Mouse (Mus musculus): ENCODE results near the gene Trim25.

Gene Trim25

DNA sequence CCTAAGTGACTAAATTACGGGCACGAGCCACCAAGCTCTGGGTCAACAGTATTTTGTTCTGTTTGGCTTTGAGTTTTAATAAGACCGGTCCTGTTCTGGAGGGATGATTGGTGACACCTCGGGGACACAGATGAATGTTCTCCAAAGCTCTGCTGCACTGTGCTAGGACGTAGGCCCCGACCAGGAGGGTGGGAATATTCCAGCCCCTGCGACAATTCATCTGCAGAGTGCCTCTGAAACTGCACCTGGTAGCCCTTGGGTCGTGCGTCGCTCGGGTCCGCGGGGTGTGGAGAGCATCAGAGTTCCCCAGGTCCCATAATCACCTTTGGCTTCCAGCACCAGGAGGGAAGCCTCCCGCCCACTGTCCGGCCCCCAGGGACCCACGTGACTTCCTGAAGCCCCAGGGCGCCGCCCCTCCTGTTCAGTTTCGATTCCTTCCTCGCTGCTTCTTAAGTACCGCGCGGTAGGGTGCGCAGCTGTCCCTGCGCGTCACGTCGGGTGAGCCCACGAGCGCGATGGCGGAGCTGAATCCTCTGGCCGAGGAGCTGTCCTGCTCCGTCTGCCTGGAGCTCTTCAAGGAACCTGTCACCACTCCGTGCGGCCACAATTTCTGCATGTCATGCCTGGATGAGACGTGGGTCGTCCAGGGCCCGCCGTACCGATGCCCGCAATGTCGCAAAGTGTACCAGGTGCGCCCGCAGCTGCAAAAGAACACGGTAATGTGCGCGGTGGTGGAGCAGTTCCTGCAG is at the start of gene Trim25:
Trim25 (plus strand) TSS at position 403 of the 749 bp plus-strand sequence.
- DNase-seq = no peak

DNA sequence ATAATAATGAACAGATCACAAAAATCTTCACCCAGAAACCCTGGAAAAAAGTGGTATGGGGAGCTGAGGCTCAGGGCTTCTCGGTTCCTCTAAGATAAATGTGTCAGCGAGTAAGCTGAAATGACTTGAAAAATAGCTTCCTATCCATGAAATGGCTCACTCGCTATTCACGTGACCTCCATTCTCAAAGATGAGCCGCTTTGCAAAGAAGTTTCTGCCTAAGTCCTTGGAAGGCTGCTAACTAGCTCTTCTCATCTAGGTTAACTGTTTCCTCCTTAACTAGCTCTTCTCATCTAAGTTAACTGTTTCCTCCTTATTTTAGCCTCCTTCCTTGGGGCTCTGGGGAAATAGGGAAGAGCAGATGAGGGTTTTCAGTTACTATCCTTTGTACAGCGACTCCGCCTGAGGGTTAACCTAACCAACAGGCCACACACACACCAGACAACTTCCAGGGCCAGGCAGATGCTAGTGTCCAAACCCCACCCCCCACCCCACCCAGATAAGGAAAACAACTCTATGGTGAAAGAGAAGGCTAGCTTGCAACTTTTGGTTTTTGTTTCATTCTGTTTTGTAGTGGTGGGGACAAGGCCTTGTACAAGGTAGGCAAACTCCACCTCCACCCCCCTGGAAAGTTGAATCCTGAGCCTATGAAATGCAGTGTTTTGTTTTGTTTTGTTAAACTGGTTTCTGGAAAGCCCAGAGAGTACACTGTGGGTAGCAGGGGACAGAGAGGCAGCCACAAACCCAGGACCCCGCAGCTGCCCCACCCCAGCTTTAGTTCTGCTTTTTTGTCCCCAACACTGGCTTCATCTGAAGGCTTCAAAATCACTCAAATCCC is 49.2 kb upstream of the Trim25 start:
- no peak for DNase-seq

DNA sequence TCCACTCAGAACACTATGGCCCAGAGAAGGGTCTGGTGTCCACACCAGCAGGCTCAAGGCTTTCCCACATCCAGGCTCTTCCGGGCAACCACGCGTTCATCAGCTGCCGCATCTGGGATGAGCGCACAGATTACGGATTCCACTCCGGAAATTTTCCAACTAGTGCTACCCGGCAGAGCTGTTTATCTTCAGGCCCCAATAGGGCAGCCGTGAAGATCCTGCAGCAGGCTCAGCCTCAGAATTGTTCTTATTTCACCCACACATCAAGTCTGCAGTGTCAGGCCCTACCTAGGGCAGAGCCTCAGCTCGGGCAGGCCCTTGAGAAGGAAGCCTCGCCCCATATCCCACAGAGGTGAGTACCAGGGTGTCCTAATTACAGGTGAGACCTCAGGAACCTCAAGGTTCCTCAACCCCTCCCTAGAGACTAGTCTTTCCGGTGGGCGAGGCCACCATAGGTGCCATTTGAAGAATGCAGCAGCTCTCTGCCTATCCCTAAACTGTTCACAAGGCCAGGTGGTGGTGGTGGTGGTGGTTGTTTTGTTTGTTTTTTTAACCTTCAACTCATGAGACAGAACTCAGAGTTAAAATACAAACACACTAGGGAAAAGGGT is 48.4 kb upstream of the Trim25 start:
- no peak for DNase-seq

DNA sequence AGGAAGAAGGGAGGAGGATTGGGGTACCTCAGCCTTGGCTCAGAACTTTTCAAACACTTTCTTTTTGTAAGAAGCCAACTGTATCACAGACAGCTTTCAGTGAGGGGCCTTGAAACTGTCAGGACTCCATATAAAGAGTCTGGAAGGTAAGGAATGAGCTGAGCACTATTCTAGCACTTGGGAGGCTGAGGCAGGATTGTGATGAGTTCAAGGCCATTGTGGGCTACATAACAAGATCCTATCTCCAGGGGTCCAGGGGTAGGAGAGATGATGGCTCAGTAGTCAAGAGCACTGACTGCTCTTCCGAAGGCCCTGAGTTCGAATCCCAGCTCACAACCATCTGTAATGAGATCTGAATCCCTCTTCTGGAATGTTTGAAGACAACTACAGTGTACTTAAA is 47.6 kb upstream of the Trim25 start:
- DNase-seq = no peak

DNA sequence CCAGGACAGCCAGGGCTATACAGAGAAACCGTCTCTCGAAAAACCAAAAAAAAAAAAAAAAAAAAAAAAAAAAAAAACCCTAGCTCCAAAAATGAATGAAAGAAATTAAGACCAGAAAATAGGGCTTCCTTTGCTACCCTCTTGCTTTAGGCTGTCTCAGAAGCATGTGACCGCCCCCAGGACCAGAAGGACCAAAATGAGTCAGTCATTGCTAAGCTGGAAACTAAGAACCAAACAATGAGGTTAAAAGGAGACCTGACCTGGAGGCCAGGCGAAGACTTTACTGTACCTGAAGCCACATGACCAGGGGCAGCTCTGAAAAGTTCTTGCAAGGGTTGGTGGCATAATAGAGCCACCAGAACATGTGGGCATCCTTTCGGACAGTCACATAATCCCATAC is 47.1 kb upstream of the Trim25 start:
- DNase-seq = no peak

DNA sequence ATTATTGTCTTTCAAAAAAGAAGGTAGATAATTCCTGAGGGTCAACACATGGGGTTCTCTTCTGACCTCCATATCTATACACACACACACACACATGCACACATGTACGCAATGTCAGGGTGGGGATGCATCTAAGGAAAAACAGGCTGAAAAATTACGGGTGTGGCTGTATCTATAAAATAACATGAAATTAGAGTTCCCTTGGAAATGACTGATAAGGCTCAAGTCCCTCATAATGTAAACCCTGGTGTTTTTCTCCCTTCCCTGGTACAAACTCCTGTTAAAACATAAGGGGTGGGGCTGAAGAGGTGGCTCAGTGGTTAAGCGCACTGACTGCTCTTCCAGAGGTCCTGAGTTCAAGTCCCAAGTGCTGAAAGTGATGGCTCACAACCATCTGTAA is 45.6 kb upstream of the Trim25 start:
- DNase-seq = no peak

DNA sequence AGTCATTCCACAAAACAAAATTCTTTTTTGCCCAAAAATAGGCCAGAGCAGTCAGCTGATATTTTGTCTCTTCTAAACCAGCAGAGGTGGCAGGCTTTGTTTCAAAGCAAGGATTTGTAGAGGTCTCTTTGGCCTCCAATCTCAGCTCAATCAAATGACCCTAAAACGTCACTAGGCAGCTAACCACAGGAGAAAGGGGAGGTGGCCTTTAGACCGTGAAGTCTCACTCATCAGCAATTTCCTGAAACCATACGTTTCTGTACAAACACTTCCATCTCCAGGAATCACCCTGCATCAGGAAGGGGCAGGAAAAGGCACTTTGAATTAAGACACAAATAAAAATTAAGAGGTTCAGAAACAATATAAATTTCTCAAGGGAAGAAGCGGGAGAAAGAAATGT is 44.4 kb upstream of the Trim25 start:
- no peak for DNase-seq

DNA sequence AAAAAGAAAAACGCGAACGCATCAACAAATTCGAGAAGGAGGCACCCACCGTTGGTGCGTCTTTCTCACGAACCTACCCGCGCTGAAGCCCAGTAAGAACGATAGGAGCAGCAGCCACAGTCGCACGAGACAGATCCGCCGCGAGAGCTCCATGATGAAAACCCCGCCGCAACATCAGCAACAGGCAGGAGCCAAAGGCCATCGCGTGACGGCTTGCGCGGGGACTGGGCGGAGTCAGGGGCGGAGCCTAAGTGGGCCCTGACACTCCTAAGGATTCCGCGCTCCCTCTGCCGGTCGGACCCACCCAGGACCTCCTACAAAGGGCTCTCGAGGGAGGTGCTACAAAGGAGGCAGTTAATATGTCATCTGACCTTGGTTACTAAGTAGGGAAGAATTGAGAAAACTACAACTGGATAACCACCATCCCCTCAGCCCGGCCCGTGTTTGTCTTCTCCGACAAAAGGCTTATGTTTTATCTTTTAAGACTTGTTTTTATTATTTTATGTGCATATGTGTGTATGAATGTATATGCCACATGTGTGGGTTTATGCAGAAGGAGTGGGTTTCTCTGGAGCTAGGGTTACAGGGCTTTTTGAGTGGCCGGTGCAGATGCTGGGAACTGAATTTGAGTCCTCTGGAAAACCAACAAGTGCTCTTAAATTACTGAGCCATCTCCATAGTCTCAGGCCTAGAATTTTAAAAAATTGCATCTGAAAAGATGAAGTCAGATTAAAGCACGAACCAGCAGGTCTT is 43.8 kb upstream of the Trim25 start, which contains the start of gene Scpep1:
Scpep1 (minus strand) TSS at position 249 of the 753 bp plus-strand sequence.
- peak; percentile 97 for DNase-seq

DNA sequence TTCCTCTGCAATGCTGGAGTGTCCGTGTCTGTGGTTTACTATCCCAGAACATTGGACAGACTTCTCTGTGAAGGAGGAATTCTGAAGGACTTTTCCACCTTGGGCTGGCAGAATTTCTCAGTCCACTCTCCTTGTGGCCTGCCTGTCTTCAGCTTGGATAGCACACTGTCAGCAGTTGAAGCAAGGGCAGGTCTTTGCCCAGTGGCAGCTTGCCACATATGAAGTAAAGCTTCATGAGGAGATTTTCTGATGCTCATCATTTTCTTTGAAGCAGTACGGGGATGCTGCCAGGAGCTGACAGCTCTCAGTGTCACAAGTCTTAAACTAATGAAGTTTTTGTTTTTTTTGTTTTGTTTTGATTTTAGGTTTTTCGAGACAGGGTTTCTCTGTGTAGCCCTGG is 40.3 kb upstream of the Trim25 start:
- DNase-seq = no peak

DNA sequence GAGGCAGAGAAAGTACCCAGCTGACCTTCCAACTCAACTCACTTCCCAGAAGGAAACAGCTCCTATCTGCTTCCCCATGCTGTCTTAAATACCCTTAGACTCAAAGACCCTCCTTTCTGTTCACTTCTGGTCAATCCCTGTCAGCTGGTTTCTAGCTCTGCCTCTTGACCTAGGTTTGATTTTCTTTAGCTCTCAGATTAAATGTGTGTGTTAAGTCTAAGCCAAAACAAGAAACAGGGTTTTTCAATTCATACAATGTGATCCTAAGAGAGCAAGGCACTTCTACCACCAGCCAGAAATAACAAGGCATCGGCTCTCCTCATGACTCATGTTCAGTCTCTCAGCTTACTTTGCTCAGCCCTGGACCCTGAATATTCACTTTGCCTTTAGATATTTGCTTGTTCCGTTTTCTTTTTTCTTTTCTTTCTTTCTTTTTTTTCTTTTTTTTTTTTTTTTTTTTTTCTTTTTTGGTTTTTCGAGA is 32.3 kb upstream of the Trim25 start, which contains the start of gene Elobl:
Elobl (minus strand) TSS at position 51 of the 481 bp plus-strand sequence.
- no peak for DNase-seq

DNA sequence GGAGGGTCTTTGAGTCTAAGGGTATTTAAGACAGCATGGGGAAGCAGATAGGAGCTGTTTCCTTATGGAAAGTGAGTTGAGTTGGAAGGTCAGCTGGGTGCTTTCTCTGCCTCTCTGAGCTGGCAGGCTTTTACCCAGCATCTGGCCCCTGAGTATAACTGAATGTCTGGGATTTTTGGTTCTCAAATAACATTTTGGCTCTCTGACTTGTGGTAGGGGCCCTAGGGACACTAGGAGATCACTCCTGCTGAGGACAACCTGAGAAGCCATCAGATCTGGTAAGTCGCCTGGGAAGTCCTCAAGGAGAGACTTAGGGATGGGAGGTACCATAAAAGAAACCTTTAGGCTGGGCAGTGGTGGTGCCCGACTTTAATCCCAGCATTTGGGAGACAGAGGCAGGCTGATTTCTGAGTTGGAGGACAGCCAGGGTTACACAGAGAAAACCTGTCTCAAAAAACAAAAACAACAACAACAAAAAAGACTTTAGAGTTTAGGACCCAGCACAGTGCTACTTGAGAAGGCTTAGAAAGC is 28.9 kb upstream of the Trim25 start, which contains the start of gene Coil:
Coil (plus strand) TSS at position 51 of the 531 bp plus-strand sequence.
- DNase-seq = no peak

DNA sequence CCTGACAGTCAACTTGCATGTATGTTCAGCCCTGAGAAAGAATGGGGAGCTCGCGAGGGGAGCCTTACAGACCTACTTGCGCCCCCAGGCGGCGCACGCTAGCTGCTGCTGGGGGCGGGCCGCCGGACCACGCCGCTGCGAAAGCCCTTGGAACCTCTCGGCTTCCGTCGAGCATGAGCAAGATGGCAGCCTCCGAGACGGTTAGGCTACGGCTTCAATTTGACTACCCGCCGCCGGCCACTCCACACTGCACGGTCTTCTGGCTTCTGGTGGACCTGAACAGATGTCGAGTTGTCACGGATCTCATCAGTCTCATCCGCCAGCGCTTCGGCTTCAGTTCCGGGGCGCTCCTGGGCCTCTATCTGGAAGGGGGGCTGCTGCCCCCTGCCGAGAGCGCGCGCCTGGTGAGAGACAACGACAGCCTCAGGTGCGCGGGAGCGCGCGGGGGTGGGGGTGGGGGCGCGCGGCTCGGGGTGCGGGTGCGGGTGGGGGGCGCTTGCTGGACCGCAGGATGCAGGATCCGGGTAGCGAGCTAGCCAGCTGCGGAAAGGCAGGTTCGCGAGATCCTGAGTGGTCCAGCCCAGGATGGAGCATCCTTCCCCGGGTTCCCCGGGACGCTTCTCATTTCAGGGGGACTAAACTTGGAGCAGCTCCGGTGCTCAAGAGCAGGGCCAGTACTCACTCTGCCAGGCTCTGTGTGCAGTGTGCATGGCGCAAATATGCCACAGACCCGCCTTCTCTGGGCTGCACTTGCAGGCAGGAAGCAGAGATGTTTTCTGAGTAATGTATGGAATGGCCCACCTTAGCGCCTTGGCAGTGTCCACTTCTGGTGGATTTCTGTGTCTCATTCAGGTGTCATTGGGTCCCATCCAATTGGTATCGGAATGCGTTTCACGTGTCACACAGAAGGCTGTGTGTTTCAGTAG is 25.1 kb upstream of the Trim25 start:
- DNase-seq = peak; percentile 94

DNA sequence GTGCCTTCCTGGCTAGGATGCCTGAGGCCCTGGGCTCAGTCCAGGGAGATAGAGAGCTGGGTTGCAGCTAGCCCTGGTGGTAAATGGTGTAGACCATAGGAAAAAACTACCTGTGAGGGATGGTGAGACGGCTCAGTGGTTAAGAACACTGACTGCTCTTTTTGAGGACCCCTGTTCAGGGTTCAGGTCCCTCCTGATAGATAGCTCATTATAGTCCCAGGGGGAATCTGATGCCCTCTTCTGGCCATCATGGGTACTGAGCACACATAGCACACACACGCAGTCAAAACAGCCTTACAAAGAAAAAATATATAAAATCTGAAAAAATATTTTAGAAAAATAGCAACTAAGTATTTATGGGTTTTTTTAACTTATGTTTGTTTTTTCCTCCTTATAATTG is 22.9 kb upstream of the Trim25 start:
- no peak for DNase-seq

DNA sequence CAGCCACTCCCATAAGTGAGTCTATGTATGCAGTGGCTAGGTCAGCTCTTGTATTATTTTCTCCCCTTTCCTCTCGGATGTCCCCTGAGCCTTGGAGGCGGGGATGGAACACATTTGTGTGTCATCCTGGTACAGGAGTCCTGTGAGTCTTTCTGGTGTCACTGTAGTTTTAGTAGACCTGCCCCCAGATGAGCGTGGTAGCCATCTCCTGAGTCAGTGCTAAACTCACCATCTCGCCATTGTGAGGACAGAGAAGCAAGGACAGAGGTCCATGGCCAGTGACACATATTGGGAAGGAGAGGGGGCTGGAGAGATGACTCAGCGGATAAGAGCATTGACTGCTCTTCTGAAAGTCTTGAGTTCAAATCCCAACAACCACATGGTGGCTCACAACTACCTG is 22.0 kb upstream of the Trim25 start:
- DNase-seq = no peak

DNA sequence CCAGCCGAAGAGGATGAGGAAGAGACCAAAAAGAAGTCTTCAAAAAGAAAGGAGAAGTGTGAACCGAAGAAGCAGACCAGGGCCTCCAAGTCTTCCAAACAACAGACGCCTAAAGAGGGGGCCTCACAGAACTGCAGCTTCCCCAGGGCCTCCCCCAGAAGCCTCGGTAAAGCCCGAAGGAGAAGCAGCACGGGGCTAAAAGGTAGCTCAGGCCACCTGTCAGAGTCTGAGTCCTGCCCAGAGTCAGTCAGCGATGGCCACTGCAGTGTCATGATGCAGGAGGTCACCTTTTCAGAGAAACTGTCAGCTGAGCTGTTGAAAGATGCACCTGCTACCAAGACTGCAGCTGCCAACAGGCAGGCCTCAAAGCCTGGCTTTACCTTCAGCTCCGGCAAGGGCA is 17.8 kb upstream of the Trim25 start:
- no peak for DNase-seq

DNA sequence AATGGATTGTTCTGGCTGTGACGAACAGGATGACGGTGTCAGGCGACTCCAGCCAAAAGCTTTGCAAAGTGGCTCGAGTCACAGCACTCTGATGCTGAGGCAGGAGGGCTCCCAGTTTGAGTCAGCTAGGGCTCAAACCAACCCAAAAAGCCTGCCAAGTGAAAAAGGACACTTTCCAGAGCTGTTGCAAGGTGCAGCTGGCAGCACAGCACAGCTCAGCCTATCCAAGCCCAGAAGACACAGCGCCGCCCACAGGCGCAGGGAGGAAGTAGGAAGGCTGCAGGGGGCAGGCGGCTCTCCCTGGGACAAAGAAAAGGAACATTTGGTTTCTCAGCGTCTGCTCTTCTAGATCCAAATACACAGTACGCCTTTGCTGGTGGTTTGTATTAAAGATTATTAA is 12.6 kb upstream of the Trim25 start:
- DNase-seq = no peak

DNA sequence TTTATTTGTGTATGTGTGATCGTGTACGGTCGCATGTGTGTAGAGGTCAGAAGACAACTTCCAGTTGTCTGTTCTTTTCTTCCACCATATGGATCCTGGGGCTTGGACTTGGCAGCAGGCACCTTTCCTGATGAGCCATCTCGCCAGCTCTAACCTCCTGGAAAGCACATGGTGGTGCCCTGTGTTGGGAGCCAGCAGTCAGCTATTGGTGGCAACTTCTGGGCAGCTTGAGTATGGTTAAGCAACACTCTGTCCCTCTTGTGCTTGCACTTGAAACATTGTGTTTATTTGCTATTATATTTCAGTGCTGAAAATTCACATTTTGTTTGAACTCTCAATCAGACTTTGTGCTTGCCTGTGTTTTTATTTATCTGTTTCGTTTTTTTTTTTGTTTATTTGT is 10.2 kb upstream of the Trim25 start:
- DNase-seq = no peak

DNA sequence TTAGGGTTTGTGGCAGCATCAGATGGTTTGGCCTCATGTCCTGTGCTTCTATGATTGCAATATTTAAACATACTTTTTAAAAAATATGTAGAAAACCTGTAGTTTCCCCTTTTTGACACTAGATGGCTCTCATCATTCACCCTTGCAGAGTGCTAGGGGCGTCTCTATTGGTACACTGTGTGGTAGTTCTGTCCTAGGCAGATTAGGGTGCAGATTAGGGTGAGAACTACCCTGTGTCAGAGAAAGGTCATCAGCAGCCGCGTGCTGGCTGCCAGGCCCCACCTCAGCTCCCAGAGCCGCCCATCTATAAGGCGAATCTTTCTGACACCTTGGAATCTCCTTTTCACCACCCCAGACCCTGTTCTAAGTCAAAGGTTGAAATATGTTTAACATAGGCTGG is 9.6 kb upstream of the Trim25 start:
- DNase-seq = no peak

DNA sequence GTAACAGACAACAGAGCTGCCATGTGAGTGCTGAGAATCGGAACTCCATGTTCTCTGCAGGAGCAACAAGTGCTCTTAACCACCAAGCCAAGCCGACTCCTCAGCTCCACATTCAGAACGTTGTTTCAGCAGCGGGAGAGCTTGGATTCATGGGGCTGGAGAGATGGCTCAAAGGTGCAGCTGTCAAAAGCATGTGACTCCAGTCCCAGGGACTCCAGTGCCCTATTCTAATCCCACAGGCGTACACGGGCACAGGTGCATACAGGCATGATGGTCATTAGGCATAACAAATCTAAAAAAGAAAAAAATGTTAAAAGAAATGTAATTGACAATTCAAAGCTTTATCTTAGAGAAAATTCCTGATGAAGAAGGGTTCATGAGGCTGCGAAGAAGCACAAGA is 6.0 kb upstream of the Trim25 start:
- no peak for DNase-seq

DNA sequence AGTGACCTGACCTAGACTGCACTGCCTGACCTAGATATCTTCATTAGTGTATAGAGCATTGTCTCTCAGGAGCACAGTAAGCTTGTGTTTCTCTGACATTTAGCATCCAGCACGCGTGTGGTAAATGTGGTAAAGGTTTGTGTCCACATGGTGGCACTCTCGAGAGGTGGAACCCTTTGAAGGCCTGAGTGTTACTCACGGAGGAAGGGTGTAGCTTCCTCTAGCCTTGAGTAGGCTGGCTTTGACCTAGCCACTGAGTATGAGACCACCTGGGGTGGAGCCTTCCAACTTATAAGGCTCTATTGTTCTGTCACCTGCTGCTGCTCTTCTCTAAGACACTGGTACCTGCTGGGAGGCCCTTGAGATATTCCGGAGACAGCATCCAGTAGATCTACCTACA is 5.6 kb upstream of the Trim25 start:
- no peak for DNase-seq

DNA sequence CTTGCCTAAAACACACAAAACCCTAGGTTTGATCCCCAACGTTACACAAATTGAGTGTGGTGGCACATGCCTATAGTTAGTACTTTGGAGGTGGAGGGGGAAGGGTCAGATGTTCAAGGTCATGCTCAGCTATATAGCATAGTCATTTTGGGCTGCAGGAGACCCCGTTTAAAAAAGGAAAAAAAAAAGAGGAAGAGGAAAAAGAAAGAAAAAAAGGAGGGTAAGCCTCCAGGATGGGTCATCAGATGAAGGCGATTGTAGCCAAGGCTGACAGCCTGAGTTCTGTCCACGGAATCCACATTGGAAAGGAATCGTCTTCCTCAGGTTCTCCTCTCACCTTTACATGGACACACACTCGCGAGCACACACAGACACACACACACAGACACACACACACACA is 4.7 kb upstream of the Trim25 start:
- no peak for DNase-seq
